Comparison of ENCODE assay signal across 16 mouse cellular contexts in the genomic region with DNA sequence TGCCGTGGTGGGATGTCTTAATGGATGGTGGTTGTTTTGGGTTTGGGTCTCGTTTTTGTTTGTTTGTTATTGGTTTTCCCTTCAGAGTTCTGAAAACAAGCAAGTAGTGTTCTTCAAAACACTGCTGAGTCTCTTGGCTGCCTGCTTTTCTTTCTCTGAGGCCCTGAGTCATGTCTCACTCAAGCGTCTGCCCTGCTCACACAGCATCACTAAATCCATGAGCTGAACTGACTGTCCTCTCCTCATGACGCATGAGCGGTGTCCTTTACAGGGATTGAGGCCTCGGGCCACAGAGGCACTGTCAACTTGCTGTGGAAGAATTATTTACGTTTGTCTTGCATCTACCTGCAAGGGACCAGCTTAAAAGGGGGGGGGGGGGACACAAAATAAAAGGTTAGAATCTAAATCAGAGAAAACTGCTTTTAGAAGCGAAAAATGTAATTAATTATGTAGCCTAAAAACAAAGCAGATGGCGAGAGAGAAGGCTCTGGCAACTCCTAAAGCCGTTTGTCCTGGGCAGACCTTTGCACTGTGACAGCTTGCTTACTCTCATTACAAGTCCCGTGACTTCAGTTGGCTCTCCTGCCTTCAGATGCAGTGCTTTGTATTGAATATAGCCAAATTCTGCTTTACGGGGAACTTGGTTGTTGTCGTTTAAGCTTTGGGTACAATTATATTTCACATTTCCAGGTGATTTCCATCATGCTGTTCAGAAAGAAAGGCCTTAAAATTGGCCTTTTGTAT. TPM values are rescaled to one million over a fixed set of nuclear protein-coding genes. Genes with fewer than 3 reads are reported as not detected.
A peak's percentile ranks its signal among the peaks of the same experiment; 100 is the strongest.
DNase-seq lines count a peak whose midpoint lies in the region; ATAC-seq and TF ChIP-seq lines count a peak whose summit lies in the region.
"Had no signal": no experiment of that assay in that cellular context is flagged by ENCODE, and none has a peak within 500 bp of the region (broad histone marks: within the 10 kb centered on the region; RNA-seq: fewer than 3 reads in every experiment).

No protein-coding gene starts in this region.

- H3K36me3 ChIP-seq in embryonic facial prominence, embryonic 13.5 days, result peaks cover 34% of the 10 kb centered on the region
- peaks cover 53% of the 10 kb centered on the region for H3K36me3 ChIP-seq in embryonic facial prominence, embryonic 10.5 days (replicated peaks)
- H3K36me3 ChIP-seq in hindbrain, embryonic 16.5 days (ENCODE audit: control insufficient read depth, insufficient read depth, low read length), result peaks cover 24% of the 10 kb centered on the region
- peaks cover 18% of the 10 kb centered on the region; the same call in 1 of the 2 replicates for H3K36me3 ChIP-seq in lung, postnatal 0 days (ENCODE audit: insufficient read depth, low read length)

- DNase-seq in embryonic facial prominence, embryonic 10.5 days (ENCODE audit: low spot score), result no peak
- DNase-seq in kidney, postnatal 36 days, result peak; percentile 49 to 51
- no peak for DNase-seq in kidney, adult 11 months
- DNase-seq in cerebellum, adult 8-10 months, result peak; percentile 51
- DNase-seq in lung, postnatal 0 days (ENCODE audit: low spot score), result no peak
- DNase-seq in adrenal gland, adult 2 months, result no peak
- DNase-seq: heart, adult 18-20 months; heart, postnatal 4 days; left cerebral cortex, postnatal 4 days; lung, adult 2 months; right cerebral cortex, postnatal 4 days had no signal

- ATAC-seq in embryonic facial prominence, embryonic 13.5 days (ENCODE audit: insufficient number of reproducible peaks, insufficient read depth, low FRiP score, low TSS enrichment, low read depth), result no peak
- ATAC-seq in hindbrain, embryonic 16.5 days, result 0 out of 2 replicates have a peak, but pooled peaks have one; percentile 38
- no peak for ATAC-seq in lung, postnatal 0 days
- ATAC-seq: activated CD4-positive, CD25-positive, alpha-beta regulatory T cell, adult 4 months had no signal

- no peak for TF ChIP-seq EP300 in lung, postnatal 0 days (IDR thresholded peaks at IDR 0.05)

- no peak overlapping the region for H3K4me3 ChIP-seq in embryonic facial prominence, embryonic 13.5 days
- H3K4me3 ChIP-seq in embryonic facial prominence, embryonic 10.5 days, result no peak overlapping the region
- no peak overlapping the region for H3K4me3 ChIP-seq in hindbrain, embryonic 16.5 days (ENCODE audit: low read length)
- no peak overlapping the region for H3K4me3 ChIP-seq in lung, postnatal 0 days (ENCODE audit: low read depth, low read length)
- H3K4me3 ChIP-seq: midbrain, embryonic 10.5 days had no signal

- H3K4me1 ChIP-seq in embryonic facial prominence, embryonic 13.5 days, result peaks cover 39% of the 10 kb centered on the region
- peaks cover 26% of the 10 kb centered on the region for H3K4me1 ChIP-seq in embryonic facial prominence, embryonic 10.5 days
- H3K4me1 ChIP-seq in hindbrain, embryonic 16.5 days (ENCODE audit: control insufficient read depth, insufficient read depth, low read depth, low read length), result peaks cover 12% of the 10 kb centered on the region
- H3K4me1 ChIP-seq in lung, postnatal 0 days (ENCODE audit: insufficient read depth, low read depth, low read length), result no peaks in the 10 kb centered on the region

- H3K27ac ChIP-seq in embryonic facial prominence, embryonic 13.5 days, result peak overlapping the region; percentile 60
- no peak overlapping the region for H3K27ac ChIP-seq in embryonic facial prominence, embryonic 10.5 days (replicated peaks)
- no peak overlapping the region for H3K27ac ChIP-seq in hindbrain, embryonic 16.5 days (ENCODE audit: low read depth, low read length)
- H3K27ac ChIP-seq in lung, postnatal 0 days (ENCODE audit: low read length), result no peak overlapping the region
- H3K27ac ChIP-seq: midbrain, embryonic 10.5 days had no signal

- WGBS in embryonic facial prominence, embryonic 13.5 days, result 49% methylated on average over 13 of the region's 13 CpGs
- WGBS in embryonic facial prominence, embryonic 10.5 days, result 74% methylated on average over 13 of the region's 13 CpGs
- WGBS in hindbrain, embryonic 16.5 days, result 58% methylated on average over 13 of the region's 13 CpGs
- WGBS in lung, postnatal 0 days, result 77% methylated on average over 13 of the region's 13 CpGs

- no peaks in the 10 kb centered on the region for H3K9me3 ChIP-seq in embryonic facial prominence, embryonic 13.5 days
- no peaks in the 10 kb centered on the region for H3K9me3 ChIP-seq in embryonic facial prominence, embryonic 10.5 days
- H3K9me3 ChIP-seq in hindbrain, embryonic 16.5 days (ENCODE audit: control insufficient read depth, low read length), result no peaks in the 10 kb centered on the region
- H3K9me3 ChIP-seq in lung, postnatal 0 days (ENCODE audit: low read length), result no peaks in the 10 kb centered on the region
- H3K9me3 ChIP-seq: G1E; midbrain, embryonic 10.5 days had no signal

- peak overlapping the region; percentile 22; the same call in 1 of the 2 replicates for H3K9ac ChIP-seq in embryonic facial prominence, embryonic 13.5 days
- H3K9ac ChIP-seq in hindbrain, embryonic 16.5 days (ENCODE audit: low read depth, low read length), result no peak overlapping the region
- no peak overlapping the region for H3K9ac ChIP-seq in lung, postnatal 0 days (replicated peaks; ENCODE audit: low read depth)

- H3K27me3 ChIP-seq in embryonic facial prominence, embryonic 13.5 days, result no peaks in the 10 kb centered on the region
- no peaks in the 10 kb centered on the region for H3K27me3 ChIP-seq in embryonic facial prominence, embryonic 10.5 days (replicated peaks; ENCODE audit: low read depth, poor library complexity, severe bottlenecking)
- H3K27me3 ChIP-seq in hindbrain, embryonic 16.5 days (replicated peaks; ENCODE audit: control insufficient read depth, insufficient read depth, low read length), result no peaks in the 10 kb centered on the region
- no peaks in the 10 kb centered on the region for H3K27me3 ChIP-seq in lung, postnatal 0 days (replicated peaks; ENCODE audit: insufficient read depth, low read length)

- H3K4me2 ChIP-seq in embryonic facial prominence, embryonic 13.5 days, result no peak overlapping the region
- H3K4me2 ChIP-seq in hindbrain, embryonic 16.5 days (ENCODE audit: low read length), result no peak overlapping the region
- no peak overlapping the region for H3K4me2 ChIP-seq in lung, postnatal 0 days (replicated peaks; ENCODE audit: low read depth, low read length)

- no peak for TF ChIP-seq CTCF in lung, postnatal 0 days (IDR thresholded peaks at IDR 0.05)

RNA-seq across cellular contexts. Expression of a gene that starts 29.2 kb away (rescaled TPM):
- 8.0 and 8.4 TPM in 2 replicates for polyA plus RNA-seq in embryonic facial prominence, embryonic 13.5 days (2015; fragmentation: Nextera tagmentation; extraction: Ambion mirVana)
- 3.5 and 4.6 TPM in 2 replicates for polyA plus RNA-seq in embryonic facial prominence, embryonic 10.5 days (2016; fragmentation: Nextera tagmentation; extraction: Ambion mirVana)
- polyA plus RNA-seq in hindbrain, embryonic 16.5 days (2015; fragmentation: Nextera tagmentation; extraction: Ambion mirVana), result 4.8 and 5.2 TPM in 2 replicates
- 36.1 and 37.8 TPM in 2 replicates for polyA plus RNA-seq in lung, postnatal 0 days (2015; fragmentation: Nextera tagmentation; extraction: Ambion mirVana)
- total RNA-seq in adrenal gland, adult 2 months (2021), result 10 to 100 TPM; 15.1 to 24.6 TPM
- 21.5 and 48.9 TPM in 2 replicates for polyA plus RNA-seq in adrenal gland, adult 2 months (2012; rRNA removed)

Comparison
In these comparisons a context has a peak if more than half of its experiments do, and no peak if none do; other contexts are left out.
1. DNase-seq: peak in kidney, postnatal 36 days (2 of 2) and cerebellum, adult 8-10 months (single experiment); none in embryonic facial prominence, embryonic 10.5 days (single experiment), kidney, adult 11 months (single experiment), lung, postnatal 0 days (single experiment) and adrenal gland, adult 2 months (single experiment).